Mouse (Mus musculus): ENCODE data around the gene BC051019. TPM values are rescaled to one million over a fixed set of nuclear protein-coding genes. Genes with fewer than 3 reads are reported as not detected.

Gene BC051019
- polyA plus RNA-seq, 1 experiment from 2014 or later: not detected

DNA sequence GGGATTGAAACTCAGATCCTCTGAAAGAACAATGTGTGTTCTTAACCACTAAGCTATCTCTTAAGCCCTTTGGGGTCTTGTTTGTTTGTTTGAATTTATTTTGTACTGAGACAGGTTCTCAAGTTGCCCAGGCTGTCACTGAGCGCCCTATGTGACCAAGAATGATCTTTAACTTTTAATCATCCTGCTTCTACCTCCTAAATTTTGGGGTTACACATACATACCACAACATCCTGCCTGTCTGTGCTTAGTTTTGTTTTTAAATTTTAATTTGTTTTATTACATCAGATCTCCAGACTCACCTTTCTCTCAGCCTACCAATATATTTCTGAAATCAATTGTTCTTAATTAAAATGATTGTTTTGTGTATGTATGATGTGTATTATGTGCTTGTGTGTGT, 17.4 kb upstream of the BC051019 start:
- no peak overlapping the region for H3K9ac ChIP-seq
- ATAC-seq (ENCODE audit: low FRiP score, low read depth): no peak
- 85% methylated on average over 1 of the region's 1 CpGs for WGBS

GRCm38 (mm10) chr7:109739822-109740370, 16.2 kb upstream of the BC051019 start:
- no peaks in the 10 kb centered on the region for H3K27me3 ChIP-seq (replicated peaks)
- no peaks in the 10 kb centered on the region for H3K9me3 ChIP-seq
- WGBS: 91% methylated on average over 5 of the region's 5 CpGs
- no peak overlapping the region for H3K4me2 ChIP-seq (replicated peaks)
- no peak overlapping the region for H3K4me3 ChIP-seq
- no peak overlapping the region for H3K27ac ChIP-seq
- H3K9ac ChIP-seq: no peak overlapping the region
- ATAC-seq (ENCODE audit: low FRiP score, low read depth): no peak
- H3K4me1 ChIP-seq: no peaks in the 10 kb centered on the region
- peaks cover 54% of the 10 kb centered on the region for H3K36me3 ChIP-seq

More for the DNA sequence above, 17.4 kb upstream of the BC051019 start:
- Histone ChIP-seq H3K9me3 (no peaks in the 10 kb centered on the region), H3K36me3 (peaks cover 54% of the 10 kb centered on the region), H3K4me2 (replicated peaks) (no peak overlapping the region), H3K4me3 (no peak overlapping the region), H3K27me3 (replicated peaks) (no peaks in the 10 kb centered on the region), H3K4me1 (no peaks in the 10 kb centered on the region), H3K27ac (no peak overlapping the region)

- no peaks in the 10 kb centered on the region for H3K9me3 ChIP-seq
- H3K36me3 ChIP-seq: peaks cover 28% of the 10 kb centered on the region
- no peaks in the 10 kb centered on the region for H3K27me3 ChIP-seq (replicated peaks)
- no peaks in the 10 kb centered on the region for H3K4me1 ChIP-seq
- H3K4me3 ChIP-seq: no peak overlapping the region
- no peak overlapping the region for H3K4me2 ChIP-seq (replicated peaks)
- H3K27ac ChIP-seq: no peak overlapping the region
- no peak for ATAC-seq (ENCODE audit: low FRiP score, low read depth)
- 93% methylated on average over 4 of the region's 4 CpGs for WGBS
- H3K9ac ChIP-seq: no peak overlapping the region
Observed at GRCm38 (mm10) chr7:109734806-109735205, 11.2 kb upstream of the BC051019 start.

GRCm38 (mm10) chr7:109731626-109732025, 8.0 kb upstream of the BC051019 start, which contains the start of gene Ascl3:
Gene Ascl3, minus strand, starts transcription at chr7:109731726.
- H3K27ac ChIP-seq: no peak within 1 kb of the TSS
- ATAC-seq (ENCODE audit: low FRiP score, low read depth): no peak
- peaks cover 11% of the 10 kb centered on the region; the same call in 1 of the 2 replicates for H3K36me3 ChIP-seq
- no peak within 1 kb of the TSS for H3K4me3 ChIP-seq
- no peaks in the 10 kb centered on the region for H3K4me1 ChIP-seq
- 89% methylated on average over 5 of the region's 5 CpGs for WGBS
- no peak within 1 kb of the TSS for H3K9ac ChIP-seq
- H3K9me3 ChIP-seq: no peaks in the 10 kb centered on the region
- no peak within 1 kb of the TSS for H3K4me2 ChIP-seq (replicated peaks)
- H3K27me3 ChIP-seq (replicated peaks): no peaks in the 10 kb centered on the region

- WGBS: 96% methylated on average over 8 of the region's 8 CpGs
Observed at GRCm38 (mm10) chr7:109723114-109723513, 536 bp downstream of the BC051019 start.

GRCm38 (mm10) chr7:109722618-109723017, 1.0 kb downstream of the BC051019 start:
- H3K36me3 ChIP-seq: no peaks in the 10 kb centered on the region
- 93% methylated on average over 2 of the region's 2 CpGs for WGBS
- no peak overlapping the region for H3K27ac ChIP-seq
- H3K9ac ChIP-seq: no peak overlapping the region
- no peaks in the 10 kb centered on the region for H3K27me3 ChIP-seq (replicated peaks)
- no peak for ATAC-seq (ENCODE audit: low FRiP score, low read depth)
- H3K4me3 ChIP-seq: no peak overlapping the region
- no peaks in the 10 kb centered on the region for H3K4me1 ChIP-seq
- no peaks in the 10 kb centered on the region for H3K9me3 ChIP-seq
- no peak overlapping the region for H3K4me2 ChIP-seq (replicated peaks)

More at GRCm38 (mm10) chr7:109723114-109723513, 536 bp downstream of the BC051019 start:
- Histone ChIP-seq H3K27ac (no peak overlapping the region), H3K9me3 (no peaks in the 10 kb centered on the region), H3K4me1 (no peaks in the 10 kb centered on the region), H3K4me2 (replicated peaks) (no peak overlapping the region), H3K27me3 (replicated peaks) (no peaks in the 10 kb centered on the region), H3K4me3 (no peak overlapping the region), H3K36me3 (no peaks in the 10 kb centered on the region), H3K9ac (no peak overlapping the region)
- no peak for ATAC-seq (ENCODE audit: low FRiP score, low read depth)

GRCm38 (mm10) chr7:109719286-109719685, 4.4 kb downstream of the BC051019 start:
- H3K27me3 ChIP-seq (replicated peaks): no peaks in the 10 kb centered on the region
- no peak for ATAC-seq (ENCODE audit: low FRiP score, low read depth)
- no peaks in the 10 kb centered on the region for H3K36me3 ChIP-seq
- no peaks in the 10 kb centered on the region for H3K4me1 ChIP-seq
- H3K27ac ChIP-seq: no peak overlapping the region
- H3K9me3 ChIP-seq: no peaks in the 10 kb centered on the region
- WGBS: 65% methylated on average over 9 of the region's 9 CpGs
- no peak overlapping the region for H3K4me2 ChIP-seq (replicated peaks)
- H3K9ac ChIP-seq: no peak overlapping the region
- H3K4me3 ChIP-seq: no peak overlapping the region

DNA sequence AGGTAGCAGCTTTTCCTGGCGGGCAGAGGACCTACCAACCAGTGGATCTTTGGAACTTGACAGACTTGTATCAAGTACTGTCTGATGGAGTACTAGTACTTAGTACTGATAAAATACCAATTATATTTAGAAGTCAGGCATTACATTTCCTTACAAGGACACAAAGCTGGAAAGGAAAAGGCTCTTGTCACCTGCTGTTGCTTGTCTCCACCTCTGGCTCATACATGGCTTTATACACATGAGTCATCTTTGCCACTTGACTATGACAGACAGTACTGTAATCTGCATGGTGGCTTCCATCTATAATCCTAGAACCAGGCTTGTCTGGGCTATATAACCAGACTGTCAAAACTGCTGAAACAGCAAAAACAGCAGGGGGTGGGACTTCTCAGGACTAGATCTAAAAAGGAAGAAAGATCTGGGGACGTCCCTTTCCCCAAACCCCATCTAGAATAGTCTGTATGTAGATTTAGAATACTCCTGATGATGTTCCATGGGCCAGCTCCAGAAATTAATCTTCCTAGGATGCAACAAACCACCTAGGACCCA, 10.1 kb downstream of the BC051019 start:
- H3K9me3 ChIP-seq: no peaks in the 10 kb centered on the region
- no peak overlapping the region for H3K4me2 ChIP-seq (replicated peaks)
- no peaks in the 10 kb centered on the region for H3K27me3 ChIP-seq (replicated peaks)
- H3K4me1 ChIP-seq: no peaks in the 10 kb centered on the region
- 86% methylated on average over 2 of the region's 2 CpGs for WGBS
- H3K4me3 ChIP-seq: no peak overlapping the region
- ATAC-seq (ENCODE audit: low FRiP score, low read depth): no peak
- peaks cover 28% of the 10 kb centered on the region for H3K36me3 ChIP-seq
- H3K27ac ChIP-seq: no peak overlapping the region
- no peak overlapping the region for H3K9ac ChIP-seq

GRCm38 (mm10) chr7:109712198-109712597, 11.5 kb downstream of the BC051019 start:
- Histone ChIP-seq H3K9ac (no peak overlapping the region), H3K9me3 (no peaks in the 10 kb centered on the region), H3K4me1 (no peaks in the 10 kb centered on the region), H3K4me3 (no peak overlapping the region), H3K36me3 (peaks cover 31% of the 10 kb centered on the region), H3K27ac (no peak overlapping the region), H3K27me3 (replicated peaks) (no peaks in the 10 kb centered on the region), H3K4me2 (replicated peaks) (no peak overlapping the region)
- 81% methylated on average over 7 of the region's 7 CpGs for WGBS
- no peak for ATAC-seq (ENCODE audit: low FRiP score, low read depth)

- WGBS: 86% methylated on average over 1 of the region's 1 CpGs
- Histone ChIP-seq H3K4me2 (replicated peaks) (no peak overlapping the region), H3K4me3 (no peak overlapping the region), H3K27ac (no peak overlapping the region), H3K9me3 (no peaks in the 10 kb centered on the region), H3K36me3 (peaks cover 31% of the 10 kb centered on the region), H3K27me3 (replicated peaks) (no peaks in the 10 kb centered on the region), H3K4me1 (no peaks in the 10 kb centered on the region), H3K9ac (no peak overlapping the region)
- no peak for ATAC-seq (ENCODE audit: low FRiP score, low read depth)
Observed at GRCm38 (mm10) chr7:109710069-109710468, 13.6 kb downstream of the BC051019 start.

GRCm38 (mm10) chr7:109708961-109709382, 14.7 kb downstream of the BC051019 start:
- Histone ChIP-seq H3K4me3 (no peak overlapping the region), H3K9ac (no peak overlapping the region), H3K36me3 (peaks cover 31% of the 10 kb centered on the region), H3K9me3 (no peaks in the 10 kb centered on the region), H3K27me3 (replicated peaks) (no peaks in the 10 kb centered on the region), H3K4me1 (no peaks in the 10 kb centered on the region), H3K4me2 (replicated peaks) (no peak overlapping the region), H3K27ac (no peak overlapping the region)
- no peak for ATAC-seq (ENCODE audit: low FRiP score, low read depth)
- WGBS: 79% methylated on average over 3 of the region's 3 CpGs

DNA sequence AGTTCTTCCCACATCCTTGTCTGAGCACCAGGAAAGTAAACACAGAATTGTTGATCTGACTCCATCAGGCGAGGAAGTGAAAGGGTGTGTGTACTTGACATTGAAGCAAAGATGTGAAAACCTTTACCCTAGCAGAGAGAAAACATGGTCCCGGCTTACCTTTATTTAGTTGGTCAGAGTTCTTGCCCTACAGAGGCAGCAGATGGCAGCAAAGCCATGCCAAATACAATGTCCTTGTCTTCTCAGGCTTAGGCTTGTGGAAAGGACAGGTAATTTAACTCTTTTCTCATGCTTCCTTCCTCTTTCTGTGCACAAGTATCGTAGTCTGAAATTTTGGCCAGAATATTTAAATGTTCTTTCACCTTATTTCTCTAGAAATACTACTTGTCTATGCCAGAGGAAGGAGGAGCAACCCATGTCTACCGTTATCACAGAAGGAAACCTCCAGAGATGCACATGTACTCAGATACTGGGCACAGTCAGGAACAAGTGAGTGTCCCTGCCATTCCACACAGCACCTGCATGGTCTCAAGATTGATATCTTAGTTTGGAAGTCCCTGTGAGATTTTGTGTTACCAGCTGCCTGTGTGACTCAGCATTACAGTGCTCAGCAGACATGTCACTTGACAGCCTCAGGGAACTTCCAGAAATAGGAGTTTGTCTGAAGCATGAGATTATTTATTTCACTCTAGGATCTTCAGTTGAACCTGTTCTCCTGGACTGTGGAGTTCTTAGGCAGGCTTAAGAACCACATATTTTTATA, 16.4 kb downstream of the BC051019 start:
- ATAC-seq (ENCODE audit: low FRiP score, low read depth): no peak
- H3K36me3 ChIP-seq: peaks cover 22% of the 10 kb centered on the region
- WGBS: 60% methylated on average over 4 of the region's 4 CpGs
- H3K9me3 ChIP-seq: no peaks in the 10 kb centered on the region
- H3K9ac ChIP-seq: no peak overlapping the region
- H3K27me3 ChIP-seq (replicated peaks): no peaks in the 10 kb centered on the region
- no peak overlapping the region for H3K27ac ChIP-seq
- H3K4me1 ChIP-seq: 0 out of 2 replicates have a peak, but pooled peaks cover 4% of the 10 kb centered on the region
- no peak overlapping the region for H3K4me2 ChIP-seq (replicated peaks)
- H3K4me3 ChIP-seq: no peak overlapping the region

Data from neural tube, embryonic 12.5 days (tissue).